Comparison of ENCODE assay signal across 17 mouse cellular contexts in the genomic region with DNA sequence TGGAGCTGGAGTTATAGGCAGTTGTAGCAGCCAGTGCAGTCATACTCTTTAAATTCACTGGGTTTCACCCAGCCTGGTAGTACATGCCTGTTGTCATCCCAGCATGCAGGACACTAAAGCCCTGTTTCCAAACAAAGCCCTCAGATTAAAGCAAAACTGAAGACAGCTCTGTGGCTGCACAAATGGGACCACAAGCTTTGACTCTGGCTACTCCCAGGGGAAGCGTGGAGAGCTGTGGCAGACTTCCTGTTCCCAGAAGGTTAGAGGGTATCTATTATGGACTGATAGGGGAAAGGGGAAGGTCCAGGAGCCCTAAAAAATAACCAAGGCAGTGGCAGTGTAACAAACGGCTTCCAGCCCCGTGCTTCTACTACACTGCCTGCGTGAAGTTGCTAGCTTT. TPM values are rescaled to one million over a fixed set of nuclear protein-coding genes. Genes with fewer than 3 reads are reported as not detected.
A peak's percentile ranks its signal among the peaks of the same experiment; 100 is the strongest.
DNase-seq lines count a peak whose midpoint lies in the region; ATAC-seq and TF ChIP-seq lines count a peak whose summit lies in the region.
"Had no signal": no experiment of that assay in that cellular context is flagged by ENCODE, and none has a peak within 500 bp of the region (broad histone marks: within the 10 kb centered on the region; RNA-seq: fewer than 3 reads in every experiment).

No protein-coding gene starts in this region.

- H3K27ac ChIP-seq in forebrain, embryonic 13.5 days, result peak overlapping the region; percentile 61
- H3K27ac ChIP-seq in forebrain, postnatal 0 days (ENCODE audit: low read depth, low read length), result no peak overlapping the region
- H3K27ac ChIP-seq in kidney, embryonic 16.5 days (ENCODE audit: low read length), result no peak overlapping the region
- H3K27ac ChIP-seq in lung, embryonic 15.5 days, result peak overlapping the region; percentile 1; the same call in 1 of the 2 replicates
- 0 out of 2 replicates have a peak overlapping the region, but pooled peaks have one; percentile 44 for H3K27ac ChIP-seq in embryonic facial prominence, embryonic 15.5 days (replicated peaks)
- H3K27ac ChIP-seq: gastrocnemius, adult 2 months; heart, embryonic 15.5 days; intestine, embryonic 15.5 days; limb, embryonic 13.5 days had no signal

- no peak overlapping the region for H3K4me2 ChIP-seq in forebrain, embryonic 13.5 days
- H3K4me2 ChIP-seq in forebrain, postnatal 0 days (ENCODE audit: low read depth), result no peak overlapping the region
- no peak overlapping the region for H3K4me2 ChIP-seq in kidney, embryonic 16.5 days (replicated peaks; ENCODE audit: low read depth, low read length)
- no peak overlapping the region for H3K4me2 ChIP-seq in lung, embryonic 15.5 days
- H3K4me2 ChIP-seq in embryonic facial prominence, embryonic 15.5 days (replicated peaks), result no peak overlapping the region
- H3K4me2 ChIP-seq: heart, embryonic 15.5 days; intestine, embryonic 15.5 days; limb, embryonic 13.5 days had no signal

- peaks cover 15% of the 10 kb centered on the region for H3K36me3 ChIP-seq in forebrain, embryonic 13.5 days (ENCODE audit: poor library complexity, severe bottlenecking)
- peaks cover 19% of the 10 kb centered on the region for H3K36me3 ChIP-seq in forebrain, postnatal 0 days (ENCODE audit: insufficient read depth)
- H3K36me3 ChIP-seq in kidney, embryonic 16.5 days (ENCODE audit: insufficient read depth, low read length), result peaks cover 10% of the 10 kb centered on the region
- peaks cover 6% of the 10 kb centered on the region for H3K36me3 ChIP-seq in lung, embryonic 15.5 days
- peaks cover 8% of the 10 kb centered on the region for H3K36me3 ChIP-seq in embryonic facial prominence, embryonic 15.5 days

- H3K9ac ChIP-seq in forebrain, embryonic 13.5 days, result no peak overlapping the region
- H3K9ac ChIP-seq in forebrain, postnatal 0 days, result no peak overlapping the region
- H3K9ac ChIP-seq in kidney, embryonic 16.5 days (replicated peaks; ENCODE audit: low read length), result no peak overlapping the region
- H3K9ac ChIP-seq in lung, embryonic 15.5 days, result no peak overlapping the region
- H3K9ac ChIP-seq in embryonic facial prominence, embryonic 15.5 days, result no peak overlapping the region
- H3K9ac ChIP-seq: heart, embryonic 15.5 days; intestine, embryonic 15.5 days; limb, embryonic 13.5 days had no signal

- no peak overlapping the region for H3K4me3 ChIP-seq in forebrain, embryonic 13.5 days
- no peak overlapping the region for H3K4me3 ChIP-seq in forebrain, postnatal 0 days (ENCODE audit: low read depth, low read length)
- H3K4me3 ChIP-seq in kidney, embryonic 16.5 days (ENCODE audit: low read length), result no peak overlapping the region
- H3K4me3 ChIP-seq in lung, embryonic 15.5 days, result no peak overlapping the region
- no peak overlapping the region for H3K4me3 ChIP-seq in embryonic facial prominence, embryonic 15.5 days (replicated peaks)
- H3K4me3 ChIP-seq: gastrocnemius, adult 2 months; heart, embryonic 15.5 days; intestine, embryonic 15.5 days; limb, embryonic 13.5 days had no signal

- no peak for DNase-seq in forebrain, postnatal 0 days
- peak; percentile 30 for DNase-seq in kidney, postnatal 14 days
- no peak for DNase-seq in lung, postnatal 36 days
- no peak for DNase-seq in ovary, postnatal 10 days (ENCODE audit: low spot score)
- DNase-seq: adrenal gland, adult 8-10 months; cerebellum, postnatal 10 days; gastrocnemius, adult 2 months; lung, adult 2 months had no signal

- 89% methylated on average over 4 of the region's 4 CpGs for WGBS in forebrain, embryonic 13.5 days
- WGBS in forebrain, postnatal 0 days, result 86% methylated on average over 4 of the region's 4 CpGs
- 67% methylated on average over 4 of the region's 4 CpGs for WGBS in kidney, embryonic 16.5 days
- WGBS in lung, embryonic 15.5 days, result 58% methylated on average over 4 of the region's 4 CpGs
- 72% methylated on average over 4 of the region's 4 CpGs for WGBS in embryonic facial prominence, embryonic 15.5 days

- ATAC-seq in forebrain, embryonic 13.5 days, result no peak
- ATAC-seq in forebrain, postnatal 0 days, result no peak
- no peak for ATAC-seq in kidney, embryonic 16.5 days (ENCODE audit: low FRiP score, low TSS enrichment)
- ATAC-seq in lung, embryonic 15.5 days (ENCODE audit: borderline replicate concordance, extremely low read depth, low FRiP score, low TSS enrichment), result no peak
- no peak for ATAC-seq in embryonic facial prominence, embryonic 15.5 days (ENCODE audit: insufficient number of reproducible peaks, low FRiP score, low TSS enrichment, low read depth)
- ATAC-seq: forebrain, embryonic 16.5 days; intestine, embryonic 15.5 days had no signal

- H3K9me3 ChIP-seq in forebrain, embryonic 13.5 days (replicated peaks), result no peaks in the 10 kb centered on the region
- H3K9me3 ChIP-seq in forebrain, postnatal 0 days (ENCODE audit: low read length), result no peaks in the 10 kb centered on the region
- no peaks in the 10 kb centered on the region for H3K9me3 ChIP-seq in kidney, embryonic 16.5 days (ENCODE audit: low read length)
- H3K9me3 ChIP-seq in lung, embryonic 15.5 days, result no peaks in the 10 kb centered on the region
- H3K9me3 ChIP-seq in embryonic facial prominence, embryonic 15.5 days (replicated peaks), result no peaks in the 10 kb centered on the region
- H3K9me3 ChIP-seq: heart, embryonic 15.5 days; intestine, embryonic 15.5 days; limb, embryonic 13.5 days had no signal

- no peak for TF ChIP-seq CTCF in forebrain, postnatal 0 days (IDR thresholded peaks at IDR 0.05; ENCODE audit: low read depth)

- H3K27me3 ChIP-seq in forebrain, embryonic 13.5 days, result no peaks in the 10 kb centered on the region
- H3K27me3 ChIP-seq in forebrain, postnatal 0 days (ENCODE audit: insufficient read depth, low read length), result no peaks in the 10 kb centered on the region
- H3K27me3 ChIP-seq in kidney, embryonic 16.5 days (ENCODE audit: insufficient read depth, low read length), result no peaks in the 10 kb centered on the region
- H3K27me3 ChIP-seq in lung, embryonic 15.5 days, result no peaks in the 10 kb centered on the region
- H3K27me3 ChIP-seq in embryonic facial prominence, embryonic 15.5 days, result no peaks in the 10 kb centered on the region
- H3K27me3 ChIP-seq: heart, embryonic 15.5 days; intestine, embryonic 15.5 days; limb, embryonic 13.5 days had no signal

- peaks cover 37% of the 10 kb centered on the region for H3K4me1 ChIP-seq in forebrain, embryonic 13.5 days
- peaks cover 14% of the 10 kb centered on the region for H3K4me1 ChIP-seq in forebrain, postnatal 0 days (ENCODE audit: insufficient read depth)
- H3K4me1 ChIP-seq in kidney, embryonic 16.5 days (ENCODE audit: insufficient read depth, low read length), result peaks cover 24% of the 10 kb centered on the region
- H3K4me1 ChIP-seq in lung, embryonic 15.5 days, result peaks cover 19% of the 10 kb centered on the region
- H3K4me1 ChIP-seq in embryonic facial prominence, embryonic 15.5 days, result peaks cover 27% of the 10 kb centered on the region

RNA-seq across cellular contexts. Expression of a gene that starts 14.1 kb away (rescaled TPM):
- polyA plus RNA-seq in forebrain, embryonic 13.5 days (2015; fragmentation: Nextera tagmentation; extraction: Ambion mirVana), result 29.4 and 34.9 TPM in 2 replicates
- total RNA-seq in forebrain, postnatal 0 days (2014; rRNA removed), result 16.7 and 26.7 TPM in 2 replicates
- polyA plus RNA-seq in forebrain, postnatal 0 days (2015; fragmentation: Nextera tagmentation; extraction: Ambion mirVana), result 66.3 and 68.6 TPM in 2 replicates
- 12.6 and 13.3 TPM in 2 replicates for polyA plus RNA-seq in kidney, embryonic 16.5 days (2015; fragmentation: Nextera tagmentation; extraction: Ambion mirVana)
- 44.4 and 46.6 TPM in 2 replicates for polyA plus RNA-seq in lung, embryonic 15.5 days (2015; fragmentation: Nextera tagmentation; extraction: Ambion mirVana)
- 41.6 and 45.5 TPM in 2 replicates for polyA plus RNA-seq in embryonic facial prominence, embryonic 15.5 days (2015; fragmentation: Nextera tagmentation; extraction: Ambion mirVana)
- total RNA-seq: monocyte, adult 5-6 weeks had no signal

RNA-seq across cellular contexts. Expression of a gene that starts 49.6 kb away (rescaled TPM):
- 233 and 248 TPM in 2 replicates for polyA plus RNA-seq in forebrain, embryonic 13.5 days (2015; fragmentation: Nextera tagmentation; extraction: Ambion mirVana)
- 75.9 and 88.9 TPM in 2 replicates for total RNA-seq in forebrain, postnatal 0 days (2014; rRNA removed)
- polyA plus RNA-seq in forebrain, postnatal 0 days (2015; fragmentation: Nextera tagmentation; extraction: Ambion mirVana), result 360 and 367 TPM in 2 replicates
- polyA plus RNA-seq in kidney, embryonic 16.5 days (2015; fragmentation: Nextera tagmentation; extraction: Ambion mirVana), result 259 and 261 TPM in 2 replicates
- 197 and 206 TPM in 2 replicates for polyA plus RNA-seq in lung, embryonic 15.5 days (2015; fragmentation: Nextera tagmentation; extraction: Ambion mirVana)
- 218 and 225 TPM in 2 replicates for polyA plus RNA-seq in embryonic facial prominence, embryonic 15.5 days (2015; fragmentation: Nextera tagmentation; extraction: Ambion mirVana)

Comparison
In these comparisons a context has a peak if more than half of its experiments do, and no peak if none do; other contexts are left out.
1. H3K27ac ChIP-seq: peak in forebrain, embryonic 13.5 days (single experiment), lung, embryonic 15.5 days (single experiment) and embryonic facial prominence, embryonic 15.5 days (single experiment); none in forebrain, postnatal 0 days (single experiment) and kidney, embryonic 16.5 days (single experiment).